Mouse (Mus musculus) liver, adult 2 months (tissue): ENCODE measurements around the gene Rfxap.

Source experiments
- CTCF ChIP-seq: fragments of 200-500 bp; IDR thresholded peaks from 2 replicates; pipeline ENCODE4 v1.5.1; 2011; ENCODE audit warnings: low read depth, low read length, control low read depth
- POLR2A ChIP-seq: fragments of 200-500 bp; IDR thresholded peaks from 2 replicates; pipeline ENCODE4 v1.6.1; 2011; ENCODE audit warnings: low read length, control low read depth; ENCODE audit not compliant: insufficient read depth; ENCODE audit errors: extremely low read depth

GRCm38 (mm10) chr3:54766811-54767210, 40.8 kb downstream of the Rfxap start:
- TF ChIP-seq CTCF = no peak
- TF ChIP-seq POLR2A = no peak
